Mouse (Mus musculus) forelimb bud, embryonic 11.5 days (tissue): Measurements from ENCODE around the gene Rnf183.

Experiments
- DNase-seq: peaks from one replicate; pipeline ENCODE4 v3.0.0-alpha.2; 2012; ENCODE audit warnings: low read depth, low spot score

Gene Rnf183

GRCm38 (mm10) chr4:62430678-62431077 is 4.4 kb downstream of the Rnf183 start:
- no peak for DNase-seq

GRCm38 (mm10) chr4:62429616-62430015 is 5.4 kb downstream of the Rnf183 start:
- DNase-seq: no peak

GRCm38 (mm10) chr4:62427978-62428758 is 6.9 kb downstream of the Rnf183 start:
- no peak for DNase-seq

- DNase-seq: no peak
These were observed 9.2 kb downstream of the Rnf183 start for GRCm38 (mm10) chr4:62425891-62426290.

GRCm38 (mm10) chr4:62419091-62419490 is 16.0 kb downstream of the Rnf183 start:
- no peak for DNase-seq

- DNase-seq: no peak
These were observed 16.6 kb downstream of the Rnf183 start for GRCm38 (mm10) chr4:62418448-62418847.

GRCm38 (mm10) chr4:62411606-62412005 is 23.4 kb downstream of the Rnf183 start:
- no peak for DNase-seq

GRCm38 (mm10) chr4:62410325-62410724 is 24.7 kb downstream of the Rnf183 start:
- DNase-seq: no peak

GRCm38 (mm10) chr4:62409615-62410014 is 25.4 kb downstream of the Rnf183 start:
- DNase-seq: no peak

- peak; percentile 99 for DNase-seq
These were observed 26.3 kb downstream of the Rnf183 start, which contains the start of the genes Cdc26 and Prpf4 for GRCm38 (mm10) chr4:62408601-62409282. TSS of gene Cdc26 (minus strand) at chr4:62408642. TSS of gene Prpf4 (plus strand) at chr4:62408797.

GRCm38 (mm10) chr4:62407730-62408582 is 27.1 kb downstream of the Rnf183 start:
- DNase-seq: peak; percentile 59

- DNase-seq: no peak
These were observed 28.9 kb downstream of the Rnf183 start for GRCm38 (mm10) chr4:62406133-62406532.

GRCm38 (mm10) chr4:62398956-62399355 is 36.1 kb downstream of the Rnf183 start:
- DNase-seq: no peak

- DNase-seq: no peak
These were observed 37.3 kb downstream of the Rnf183 start for GRCm38 (mm10) chr4:62397616-62398365.

GRCm38 (mm10) chr4:62395806-62396205 is 39.2 kb downstream of the Rnf183 start:
- no peak for DNase-seq

GRCm38 (mm10) chr4:62393459-62393858 is 41.6 kb downstream of the Rnf183 start:
- no peak for DNase-seq

GRCm38 (mm10) chr4:62391892-62392291 is 43.2 kb downstream of the Rnf183 start:
- DNase-seq: no peak

GRCm38 (mm10) chr4:62389592-62390512 is 45.2 kb downstream of the Rnf183 start:
- DNase-seq: no peak

- no peak for DNase-seq
These were observed 49.6 kb downstream of the Rnf183 start for GRCm38 (mm10) chr4:62385439-62385838.

GRCm38 (mm10) chr4:62384159-62384558 is 50.9 kb downstream of the Rnf183 start:
- DNase-seq: no peak
